Mouse (Mus musculus): ENCODE measurements at regions not wholly inside any gene's neighbourhood (a gene's known extent, or its start where the extent isn't known, plus 50 kb on each side); places are given as distances from the start of the nearest gene placed in this dataset.

DNA sequence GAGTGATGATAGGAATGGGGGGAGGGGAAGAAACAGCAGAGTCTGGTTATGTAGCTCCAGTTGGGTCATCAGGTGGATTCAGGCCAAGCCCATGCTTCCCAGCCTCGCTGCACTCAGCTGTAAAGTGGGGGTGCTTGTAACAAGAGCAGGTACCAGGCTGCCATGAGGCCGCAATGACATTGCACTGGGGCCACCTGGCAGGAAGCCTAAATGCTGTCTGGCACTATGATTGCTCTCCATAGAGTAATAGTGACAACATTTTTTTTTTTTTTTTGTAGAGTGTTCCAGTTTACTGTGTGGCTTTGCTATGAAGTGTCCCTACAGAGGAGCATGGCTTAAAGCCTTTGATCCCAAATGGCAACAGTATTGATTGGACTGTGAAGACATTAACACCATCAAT lies 171.9 kb upstream of the Prok2 start:
- Histone ChIP-seq H3K36me3 (ENCODE audit: control insufficient read depth, insufficient read depth, low read length, poor library complexity, severe bottlenecking) (no peaks in the 10 kb centered on the region), H3K4me3 (ENCODE audit: insufficient read depth in 1 of 2, low read depth in 1 of 2, low read length in 2 of 2, poor library complexity in 1 of 2, severe bottlenecking in 1 of 2) (no peak overlapping the region), H3K4me1 (ENCODE audit: control insufficient read depth in 2 of 2, insufficient read depth in 2 of 2, low read length in 2 of 2, poor library complexity in 1 of 2) (peaks cover 2 to 8% of the 10 kb centered on the region in 2 experiments; a peak in 1 of 4 replicates), H3K9me3 (ENCODE audit: control insufficient read depth, insufficient read depth, low read depth, low read length) (no peaks in the 10 kb centered on the region), H3K9ac (ENCODE audit: insufficient read depth, low read depth, low read length, poor library complexity, severe bottlenecking) (no peak overlapping the region), H3K27ac (ENCODE audit: insufficient read depth, low read depth, low read length, poor library complexity, severe bottlenecking) (no peak overlapping the region)
- TF ChIP-seq MAFK (IDR thresholded peaks at IDR 0.05; ENCODE audit: insufficient read depth, low read depth, low read length) = no peak
- no peak for DNase-seq (ENCODE audit: low read depth, low spot score)
- in situ Hi-C loops (cut with MboI; ENCODE audit: low sequenced_read_pairs in 2 of 2, unreplicated experiment in 2 of 2) = no loop called here

DNA sequence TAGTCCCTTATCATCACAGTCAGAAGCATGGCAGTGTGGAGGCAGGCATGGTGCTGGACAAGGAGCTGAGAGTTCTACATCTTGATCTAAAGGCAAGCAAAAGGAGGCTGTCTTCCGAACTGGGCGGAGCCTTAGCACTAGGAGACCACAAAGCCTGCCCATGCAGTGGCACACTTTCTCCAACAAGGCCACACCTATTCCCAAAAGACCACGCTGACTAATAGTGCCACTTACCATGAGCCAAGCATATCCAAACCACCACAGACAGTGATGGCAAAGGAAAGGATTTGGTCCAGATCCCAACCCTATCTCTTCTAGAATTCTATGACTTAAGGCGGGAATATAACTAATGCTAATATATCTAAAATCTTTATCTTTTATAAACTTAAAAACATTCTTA lies 169.4 kb upstream of the Prok2 start:
- no peak for DNase-seq (ENCODE audit: low read depth, low spot score)
- H3K36me3 ChIP-seq (ENCODE audit: control insufficient read depth, insufficient read depth, low read length, poor library complexity, severe bottlenecking) = no peaks in the 10 kb centered on the region
- TF ChIP-seq HCFC1 (IDR thresholded peaks at IDR 0.05; ENCODE audit: borderline replicate concordance, insufficient read depth, low read length) = no peak
- TF ChIP-seq CHD2 (IDR thresholded peaks at IDR 0.05; ENCODE audit: low read depth, low read length) = no peak
- no peak for TF ChIP-seq MAFK (IDR thresholded peaks at IDR 0.05; ENCODE audit: insufficient read depth, low read depth, low read length)
- TF ChIP-seq ZC3H11A (IDR thresholded peaks at IDR 0.05; ENCODE audit: borderline replicate concordance, low read depth, low read length) = no peak
- TF ChIP-seq ZNF384 (IDR thresholded peaks at IDR 0.05; ENCODE audit: low read depth, low read length) = no peak
- in situ Hi-C loops (cut with MboI; ENCODE audit: low sequenced_read_pairs in 2 of 2, unreplicated experiment in 2 of 2) = no loop called here
- no peaks in the 10 kb centered on the region for H3K9me3 ChIP-seq (ENCODE audit: control insufficient read depth, insufficient read depth, low read depth, low read length)
- H3K27ac ChIP-seq (ENCODE audit: insufficient read depth, low read depth, low read length, poor library complexity, severe bottlenecking) = no peak overlapping the region
- no peak overlapping the region for H3K4me3 ChIP-seq (ENCODE audit: insufficient read depth in 1 of 2, low read depth in 1 of 2, low read length in 2 of 2, poor library complexity in 1 of 2, severe bottlenecking in 1 of 2)
- no peak overlapping the region for H3K9ac ChIP-seq (ENCODE audit: insufficient read depth, low read depth, low read length, poor library complexity, severe bottlenecking)
- H3K4me1 ChIP-seq (ENCODE audit: control insufficient read depth in 2 of 2, insufficient read depth in 2 of 2, low read length in 2 of 2, poor library complexity in 1 of 2) = peaks cover 2 to 8% of the 10 kb centered on the region in 2 experiments; a peak in 2 of 4 replicates

DNA sequence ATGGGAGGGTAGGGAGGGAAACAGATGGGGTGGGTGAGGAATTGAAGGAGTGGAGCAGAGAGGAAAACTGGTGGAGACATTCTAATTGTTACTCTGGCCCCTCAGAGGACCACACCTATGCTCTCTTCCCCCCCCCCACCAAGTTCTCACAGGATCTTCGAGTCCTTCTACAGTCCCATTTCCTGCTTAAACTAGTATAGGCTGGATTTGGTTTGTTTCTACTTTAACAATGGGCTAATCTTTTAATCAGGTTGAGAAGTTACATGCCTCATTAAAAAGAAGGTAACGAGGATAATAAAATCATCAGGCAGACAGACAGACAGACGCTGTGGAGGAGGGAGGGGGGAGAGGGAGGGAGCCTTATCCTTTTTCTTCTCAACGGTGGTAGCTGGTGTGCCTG lies 167.7 kb upstream of the Prok2 start:
- no peak overlapping the region for H3K27ac ChIP-seq (ENCODE audit: insufficient read depth, low read depth, low read length, poor library complexity, severe bottlenecking)
- no peaks in the 10 kb centered on the region for H3K9me3 ChIP-seq (ENCODE audit: control insufficient read depth, insufficient read depth, low read depth, low read length)
- H3K4me1 ChIP-seq (ENCODE audit: control insufficient read depth in 2 of 2, insufficient read depth in 2 of 2, low read length in 2 of 2, poor library complexity in 1 of 2) = peaks cover 2 to 8% of the 10 kb centered on the region in 2 experiments; a peak in 2 of 4 replicates
- in situ Hi-C loops (cut with MboI; ENCODE audit: low sequenced_read_pairs in 2 of 2, unreplicated experiment in 2 of 2) = no loop called here
- TF ChIP-seq HCFC1 (IDR thresholded peaks at IDR 0.05; ENCODE audit: borderline replicate concordance, insufficient read depth, low read length) = no peak
- no peak for TF ChIP-seq CHD2 (IDR thresholded peaks at IDR 0.05; ENCODE audit: low read depth, low read length)
- TF ChIP-seq ZC3H11A (IDR thresholded peaks at IDR 0.05; ENCODE audit: borderline replicate concordance, low read depth, low read length) = no peak
- TF ChIP-seq ZNF384 (IDR thresholded peaks at IDR 0.05; ENCODE audit: low read depth, low read length) = no peak
- no peak for TF ChIP-seq MAFK (IDR thresholded peaks at IDR 0.05; ENCODE audit: insufficient read depth, low read depth, low read length)
- peak; percentile 47 for DNase-seq (ENCODE audit: low read depth, low spot score)
- no peak overlapping the region for H3K4me3 ChIP-seq (ENCODE audit: insufficient read depth in 1 of 2, low read depth in 1 of 2, low read length in 2 of 2, poor library complexity in 1 of 2, severe bottlenecking in 1 of 2)
- no peak overlapping the region for H3K9ac ChIP-seq (ENCODE audit: insufficient read depth, low read depth, low read length, poor library complexity, severe bottlenecking)
- no peaks in the 10 kb centered on the region for H3K36me3 ChIP-seq (ENCODE audit: control insufficient read depth, insufficient read depth, low read length, poor library complexity, severe bottlenecking)

DNA sequence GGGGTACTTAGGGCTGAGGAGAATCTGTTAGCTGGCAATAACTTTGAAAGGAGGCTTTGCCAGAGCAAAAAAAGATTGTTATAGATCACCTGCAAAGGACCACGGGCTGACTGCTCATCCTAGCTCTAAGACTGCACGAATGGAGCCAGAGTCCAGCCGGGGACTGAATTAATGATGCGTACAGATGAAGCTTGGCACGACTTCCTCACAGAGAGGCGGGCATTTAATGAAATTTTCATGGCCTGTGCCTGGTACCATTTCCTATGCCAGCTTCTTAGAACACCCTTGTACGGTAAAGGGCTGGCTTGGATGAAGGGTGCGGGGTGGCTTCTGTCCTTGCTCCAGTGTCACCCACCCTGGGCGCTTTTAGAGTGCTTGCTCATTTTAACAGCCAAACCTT lies 166.0 kb upstream of the Prok2 start:
- in situ Hi-C loops (cut with MboI; ENCODE audit: low sequenced_read_pairs in 2 of 2, unreplicated experiment in 2 of 2) = no loop called here
- no peak for DNase-seq (ENCODE audit: low read depth, low spot score)
- Histone ChIP-seq H3K27ac (ENCODE audit: insufficient read depth, low read depth, low read length, poor library complexity, severe bottlenecking) (no peak overlapping the region), H3K4me3 (ENCODE audit: insufficient read depth in 1 of 2, low read depth in 1 of 2, low read length in 2 of 2, poor library complexity in 1 of 2, severe bottlenecking in 1 of 2) (no peak overlapping the region), H3K4me1 (ENCODE audit: control insufficient read depth in 2 of 2, insufficient read depth in 2 of 2, low read length in 2 of 2, poor library complexity in 1 of 2) (peaks cover 2 to 8% of the 10 kb centered on the region in 2 experiments; a peak in 2 of 4 replicates), H3K9me3 (ENCODE audit: control insufficient read depth, insufficient read depth, low read depth, low read length) (no peaks in the 10 kb centered on the region), H3K36me3 (ENCODE audit: control insufficient read depth, insufficient read depth, low read length, poor library complexity, severe bottlenecking) (no peaks in the 10 kb centered on the region), H3K9ac (ENCODE audit: insufficient read depth, low read depth, low read length, poor library complexity, severe bottlenecking) (no peak overlapping the region)
- TF ChIP-seq ZC3H11A (IDR thresholded peaks at IDR 0.05; ENCODE audit: borderline replicate concordance, low read depth, low read length) (no peak), ZNF384 (IDR thresholded peaks at IDR 0.05; ENCODE audit: low read depth, low read length) (no peak), CHD2 (IDR thresholded peaks at IDR 0.05; ENCODE audit: low read depth, low read length) (no peak), MAFK (IDR thresholded peaks at IDR 0.05; ENCODE audit: insufficient read depth, low read depth, low read length) (no peak), HCFC1 (IDR thresholded peaks at IDR 0.05; ENCODE audit: borderline replicate concordance, insufficient read depth, low read length) (no peak)

DNA sequence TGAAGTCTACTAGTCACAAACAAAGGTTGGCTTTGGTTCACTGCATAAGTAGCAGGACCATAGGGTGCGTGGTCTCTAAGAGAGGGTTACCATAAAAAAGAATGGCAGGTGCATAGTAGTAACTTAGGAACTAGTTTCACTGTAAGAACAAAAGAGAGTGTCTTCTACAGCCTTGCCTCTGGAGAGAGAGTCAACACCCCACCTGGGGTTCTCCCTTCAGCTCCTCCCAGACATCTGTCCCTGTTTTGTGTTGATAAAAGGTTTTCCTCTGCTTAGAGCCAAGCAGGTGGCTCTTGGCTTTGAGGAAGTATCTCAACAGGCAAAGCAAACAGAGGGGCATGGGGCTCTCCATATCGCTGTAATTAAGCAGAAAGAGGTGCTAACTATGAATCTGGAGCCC lies 165.6 kb upstream of the Prok2 start:
- in situ Hi-C loops (cut with MboI; ENCODE audit: low sequenced_read_pairs in 2 of 2, unreplicated experiment in 2 of 2) = no loop called here

More for the DNA sequence above, 165.6 kb upstream of the Prok2 start:
- H3K9ac ChIP-seq (ENCODE audit: insufficient read depth, low read depth, low read length, poor library complexity, severe bottlenecking) = no peak overlapping the region
- TF ChIP-seq HCFC1 (IDR thresholded peaks at IDR 0.05; ENCODE audit: borderline replicate concordance, insufficient read depth, low read length) (no peak), MAFK (IDR thresholded peaks at IDR 0.05; ENCODE audit: insufficient read depth, low read depth, low read length) (no peak), ZNF384 (IDR thresholded peaks at IDR 0.05; ENCODE audit: low read depth, low read length) (no peak), ZC3H11A (IDR thresholded peaks at IDR 0.05; ENCODE audit: borderline replicate concordance, low read depth, low read length) (no peak), CHD2 (IDR thresholded peaks at IDR 0.05; ENCODE audit: low read depth, low read length) (no peak)
- H3K4me3 ChIP-seq (ENCODE audit: insufficient read depth in 1 of 2, low read depth in 1 of 2, low read length in 2 of 2, poor library complexity in 1 of 2, severe bottlenecking in 1 of 2) = no peak overlapping the region
- DNase-seq (ENCODE audit: low read depth, low spot score) = no peak
- H3K9me3 ChIP-seq (ENCODE audit: control insufficient read depth, insufficient read depth, low read depth, low read length) = no peaks in the 10 kb centered on the region
- H3K36me3 ChIP-seq (ENCODE audit: control insufficient read depth, insufficient read depth, low read length, poor library complexity, severe bottlenecking) = no peaks in the 10 kb centered on the region
- H3K4me1 ChIP-seq (ENCODE audit: control insufficient read depth in 2 of 2, insufficient read depth in 2 of 2, low read length in 2 of 2, poor library complexity in 1 of 2) = peaks cover 0 to 4% of the 10 kb centered on the region in 2 experiments; a peak in 2 of 4 replicates
- H3K27ac ChIP-seq (ENCODE audit: insufficient read depth, low read depth, low read length, poor library complexity, severe bottlenecking) = no peak overlapping the region
